Mouse (Mus musculus) embryonic stem cell, embryonic (primary cell): ENCODE data around the gene Tor4a.

Experiments used
- CTCF ChIA-PET, 4 experiments: fragments of 300-600 bp in 2 of 4; fragments of 350-600 bp in 2 of 4; sonication (Branson Sonifier 250); formaldehyde crosslinking; loops; one replicate each; lab custom pipeline; 2022; ENCODE audit warnings: inconsistent platforms in 2 of 4; lab: Charles Lee
- POLR2A ChIA-PET, 4 experiments: fragments of 300-600 bp in 2 of 4; fragments of 350-600 bp in 2 of 4; sonication (Branson Sonifier 250); formaldehyde crosslinking; loops; one replicate each; lab custom pipeline; 2022; ENCODE audit warnings: antibody characterized with exemption in 4 of 4, inconsistent platforms in 1 of 4; lab: Charles Lee

Tor4a gene

GRCm38 (mm10) chr2:25177076-25177475 is 19.6 kb downstream of the Tor4a start:
- ChIA-PET POLR2A (interaction anchor here in 2 of 4 experiments (1.0 to 6.2 kb wide), 7 partner anchors 8 to 242 kb away, joined by 3 to 27 read pairs (median 5); partner anchors contain the start of genes Arrdc1 (in 1 of the 2) and Grin1 (in 1 of the 2)), CTCF (interaction anchor here in 2 of 4 experiments (0.8 to 2.7 kb wide), 5 partner anchors 19 to 251 kb away, joined by 3 to 7 read pairs (median 5); partner anchors contain the start of gene Abca2 (in 1 of the 2))

DNA sequence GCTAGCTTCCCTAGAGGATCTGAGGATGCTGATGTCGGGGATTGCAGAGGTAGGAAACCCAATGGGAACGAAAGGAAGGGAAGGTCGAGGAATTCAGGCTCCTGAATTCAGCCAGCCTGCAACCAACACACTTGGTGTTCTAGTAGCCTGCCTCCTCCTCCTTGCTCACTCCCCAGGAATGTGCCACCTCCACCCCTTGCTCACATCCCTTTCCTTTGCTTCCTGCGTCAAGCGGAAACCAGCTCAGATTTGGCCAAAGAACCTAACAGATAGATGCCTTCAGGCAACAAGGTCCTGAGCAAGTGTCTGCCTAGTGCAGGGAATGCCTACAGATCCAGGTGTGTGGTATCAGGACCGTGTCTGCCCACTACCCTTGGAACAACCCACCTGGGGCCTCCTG is 20.1 kb downstream of the Tor4a start:
- CTCF ChIA-PET = interaction anchor here in 1 of 4 experiments (2.4 to 2.7 kb wide), 2 partner anchors 19 to 103 kb away, joined by 5 to 6 read pairs; no protein-coding TSS in a partner anchor
- POLR2A ChIA-PET = interaction anchor here in 2 of 4 experiments (0.9 to 6.2 kb wide), 5 partner anchors 8 to 142 kb away, joined by 3 to 27 read pairs (median 3); partner anchors contain the start of genes Grin1 (in 1 of the 2) and Tubb4b (in 1 of the 2)

GRCm38 (mm10) chr2:25175690-25176078 is 21.0 kb downstream of the Tor4a start:
- CTCF ChIA-PET = interaction anchor here in 2 of 4 experiments (1.5 to 2.7 kb wide), 2 partner anchors 18 kb away, joined by 3 to 6 read pairs; no protein-coding TSS in a partner anchor
- POLR2A ChIA-PET = interaction anchor here in 3 of 4 experiments (0.5 to 6.2 kb wide), 6 partner anchors 11 to 963 kb away, joined by 3 to 27 read pairs (median 4); partner anchors contain the start of genes AL732309.1 (in 1 of the 3) and Tubb4b (in 1 of the 3)

DNA sequence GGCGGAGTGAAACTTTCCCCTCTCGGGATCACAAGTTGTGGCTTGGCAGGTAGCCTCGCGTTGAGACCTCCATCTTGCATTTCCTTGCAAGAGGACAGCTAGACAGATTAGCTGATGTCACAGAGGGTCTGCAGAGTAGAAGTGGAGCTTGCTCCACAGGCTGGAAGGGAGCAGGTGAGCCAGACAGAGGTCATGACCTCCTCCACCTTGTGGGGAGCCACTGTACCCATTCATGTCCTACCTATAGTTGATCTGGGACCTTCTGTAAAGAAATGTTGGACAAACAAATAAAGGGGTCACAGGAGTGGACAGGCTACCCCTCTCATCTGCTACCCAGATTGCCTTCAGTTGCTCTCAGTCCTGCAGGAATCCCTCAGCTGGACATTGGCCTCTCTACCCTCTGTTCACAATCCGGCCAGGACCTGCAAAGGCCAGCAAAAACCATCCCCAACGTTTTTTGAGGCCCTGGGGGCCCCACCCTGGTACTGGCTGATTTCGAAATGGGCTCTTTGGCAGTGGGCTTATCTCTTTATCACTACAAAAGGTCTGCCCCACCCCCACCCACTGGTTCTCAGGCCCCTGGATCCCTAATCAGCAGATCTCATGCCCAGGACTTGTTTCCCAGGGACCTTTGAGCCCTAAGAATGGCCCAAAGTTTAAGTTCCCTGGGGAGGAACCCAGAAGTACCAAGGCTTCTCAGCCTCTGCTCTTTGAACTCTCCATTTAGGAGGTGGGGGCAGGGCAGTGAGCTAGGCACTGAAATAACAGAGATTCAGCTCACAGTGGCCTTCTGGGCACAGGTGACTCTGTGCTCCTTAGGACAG is 21.6 kb downstream of the Tor4a start:
- POLR2A ChIA-PET = interaction anchor here in 3 of 4 experiments (1.0 to 6.2 kb wide), 5 partner anchors 11 to 72 kb away, joined by 3 to 27 read pairs (median 5); partner anchors contain the start of genes AL732309.1 (in 1 of the 3) and Tubb4b (in 1 of the 3)
- CTCF ChIA-PET = interaction anchor here in 2 of 4 experiments (0.6 to 2.7 kb wide), 4 partner anchors 11 to 104 kb away, joined by 3 to 6 read pairs (median 3); no protein-coding TSS in a partner anchor

DNA sequence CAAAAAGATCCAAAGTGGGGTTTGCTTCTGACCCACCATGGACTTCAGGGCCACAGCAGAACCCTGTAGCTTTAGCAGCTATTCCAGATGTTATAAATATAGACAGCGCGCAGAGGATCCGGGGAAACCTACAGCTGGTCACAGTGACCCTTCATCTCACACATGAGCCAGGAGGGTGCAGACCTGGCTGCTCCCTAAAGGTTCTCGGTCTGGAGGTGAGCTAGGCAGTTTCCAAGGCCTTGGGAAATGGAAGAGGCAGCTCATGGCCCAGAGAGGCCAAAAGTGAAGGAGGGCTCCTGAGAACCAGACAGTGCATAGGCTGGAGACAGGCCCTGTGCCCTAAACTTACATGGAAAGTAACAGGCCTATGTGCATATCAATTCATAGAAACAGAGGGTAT is 22.9 kb downstream of the Tor4a start:
- CTCF ChIA-PET = interaction anchor here in 2 of 4 experiments (1.1 to 1.3 kb wide), 2 partner anchors 11 to 12 kb away, joined by 3 read pairs; no protein-coding TSS in a partner anchor

DNA sequence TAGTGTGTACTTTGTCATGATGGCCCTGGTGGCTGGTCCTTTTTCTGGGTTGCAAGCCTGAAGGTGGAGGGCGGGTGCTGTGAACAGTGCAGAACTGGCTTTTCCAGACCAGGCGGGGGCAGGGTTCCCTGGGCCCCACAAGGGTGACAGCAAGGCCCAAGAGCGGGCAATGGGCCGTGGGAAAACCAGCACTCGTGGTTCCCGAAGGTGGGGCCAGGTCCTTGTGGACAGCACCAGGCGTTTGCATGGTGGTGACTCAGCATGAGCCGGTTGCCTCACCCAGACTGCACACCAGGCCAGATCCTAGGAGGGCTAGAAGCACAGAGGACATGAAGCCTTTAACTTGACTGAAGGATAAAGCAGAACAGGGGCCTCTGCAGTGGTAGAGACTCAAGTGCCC is 24.1 kb downstream of the Tor4a start:
- ChIA-PET POLR2A (interaction anchor here in 2 of 4 experiments (1.3 to 6.2 kb wide), 2 partner anchors 8 to 15 kb away, joined by 3 to 27 read pairs; no protein-coding TSS in a partner anchor), CTCF (no interaction called here)

More for the DNA sequence above, 22.9 kb downstream of the Tor4a start:
- POLR2A ChIA-PET = interaction anchor here in 3 of 4 experiments (0.6 to 6.2 kb wide), 5 partner anchors 10 to 51 kb away, joined by 3 to 27 read pairs (median 6); partner anchors contain the start of gene Tubb4b (in 1 of the 3)

- POLR2A ChIA-PET = interaction anchor here in 3 of 4 experiments (0.5 to 1.7 kb wide), 14 partner anchors 9 to 264 kb away, joined by 3 to 8 read pairs (median 3); partner anchors contain the start of genes Nrarp (in 3 of the 3) and Tubb4b (in 1 of the 3)
- CTCF ChIA-PET = interaction anchor here in 2 of 4 experiments (0.5 to 1.6 kb wide), 2 partner anchors 14 to 1088 kb away, joined by 5 to 6 read pairs; no protein-coding TSS in a partner anchor
These were observed 24.9 kb downstream of the Tor4a start for GRCm38 (mm10) chr2:25171769-25172153.

- POLR2A ChIA-PET = interaction anchor here in 3 of 4 experiments (0.5 to 1.7 kb wide), 12 partner anchors 9 to 161 kb away, joined by 3 to 8 read pairs (median 4); partner anchors contain the start of genes Nrarp (in 3 of the 3) and Tubb4b (in 1 of the 3)
- CTCF ChIA-PET = interaction anchor here in 1 of 4 experiments (1.1 to 1.6 kb wide), 2 partner anchors 10 to 15 kb away, joined by 4 to 6 read pairs; partner anchors contain the start of gene Nrarp
These were observed 25.5 kb downstream of the Tor4a start for GRCm38 (mm10) chr2:25171101-25171768.

GRCm38 (mm10) chr2:25170326-25171100 is 26.2 kb downstream of the Tor4a start:
- CTCF ChIA-PET = interaction anchor here in 3 of 4 experiments (0.6 to 1.6 kb wide), 4 partner anchors 10 to 109 kb away, joined by 3 to 6 read pairs (median 4); partner anchors contain the start of gene Nrarp (in 1 of the 3)

GRCm38 (mm10) chr2:25169778-25170177 is 26.9 kb downstream of the Tor4a start:
- CTCF ChIA-PET = interaction anchor here in 2 of 4 experiments (0.6 to 0.7 kb wide), 2 partner anchors 17 to 110 kb away, joined by 3 read pairs; no protein-coding TSS in a partner anchor
- POLR2A ChIA-PET = interaction anchor here in 3 of 4 experiments (1.2 to 2.5 kb wide), 4 partner anchors 11 to 234 kb away, joined by 3 to 11 read pairs (median 5); partner anchors contain the start of genes Nrarp (in 2 of the 3) and Arrdc1 (in 1 of the 3)

More at GRCm38 (mm10) chr2:25170326-25171100, 26.2 kb downstream of the Tor4a start:
- POLR2A ChIA-PET = interaction anchor here in 3 of 4 experiments (0.6 to 2.5 kb wide), 6 partner anchors 10 to 70 kb away, joined by 3 to 11 read pairs (median 6); partner anchors contain the start of genes Nrarp (in 3 of the 3) and Tubb4b (in 1 of the 3)

DNA sequence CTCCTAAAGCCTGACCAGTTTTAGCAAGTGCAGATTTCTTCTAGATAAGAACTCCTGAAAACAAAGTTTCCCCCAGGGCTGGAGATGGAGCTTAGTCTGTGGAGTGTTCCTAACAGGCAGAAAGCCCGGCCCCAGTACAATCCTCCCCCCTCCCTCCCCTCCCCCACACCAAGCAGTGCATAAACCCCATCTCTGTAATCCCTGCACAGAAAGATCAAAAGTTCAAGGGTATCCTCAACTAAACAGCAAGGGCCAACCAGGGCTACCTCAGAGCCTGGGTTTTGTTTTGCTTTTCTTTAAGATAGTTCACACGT is 28.1 kb downstream of the Tor4a start:
- CTCF ChIA-PET = interaction anchor here in 2 of 4 experiments (0.6 to 1.3 kb wide), 2 partner anchors 12 to 1064 kb away, joined by 3 to 5 read pairs; partner anchors contain the start of gene Nrarp (in 1 of the 2)
- POLR2A ChIA-PET = interaction anchor here (0.6 to 2.5 kb wide), 16 partner anchors 10 to 397 kb away, joined by 3 to 11 read pairs (median 4); partner anchors contain the start of genes Nrarp (in 3 of the 4), Arrdc1 (in 1 of the 4) and Tubb4b (in 1 of the 4)

GRCm38 (mm10) chr2:25167919-25168664 is 28.6 kb downstream of the Tor4a start:
- ChIA-PET POLR2A (interaction anchor here (0.6 to 2.5 kb wide), 14 partner anchors 10 to 398 kb away, joined by 3 to 11 read pairs (median 4); partner anchors contain the start of genes Nrarp (in 3 of the 4), Arrdc1 (in 1 of the 4) and Tubb4b (in 1 of the 4)), CTCF (interaction anchor here in 1 of 4 experiments (1.3 kb wide), 1 partner anchor 13 kb away, joined by 3 read pairs; the partner anchor contains the start of gene Nrarp)

- ChIA-PET CTCF (no interaction called here), POLR2A (interaction anchor here in 2 of 4 experiments (0.6 to 3.1 kb wide), 2 partner anchors 11 to 13 kb away, joined by 3 to 9 read pairs; partner anchors contain the start of gene Nrarp (in 1 of the 2))
These were observed 29.2 kb downstream of the Tor4a start for GRCm38 (mm10) chr2:25167481-25167880.

DNA sequence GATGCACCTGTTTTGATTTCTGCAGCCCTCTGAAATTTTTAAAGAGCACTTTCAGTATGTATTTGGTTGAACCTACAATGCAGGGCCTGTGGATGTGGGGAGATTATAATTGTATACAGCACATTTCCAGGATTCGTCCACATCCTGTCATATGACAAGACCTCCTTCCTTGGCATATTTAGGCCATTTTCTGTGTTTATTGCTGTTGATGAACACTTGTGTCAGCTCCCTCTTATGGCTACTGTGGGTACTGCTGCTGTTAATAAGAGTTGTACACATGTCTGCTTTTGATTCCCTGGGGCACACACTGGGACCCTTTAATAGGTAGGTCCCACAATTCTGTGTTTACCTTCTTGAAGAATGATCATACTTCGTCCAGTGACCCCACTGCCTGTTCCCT is 39.0 kb downstream of the Tor4a start:
- POLR2A ChIA-PET = interaction anchor here in 2 of 4 experiments (0.7 to 1.1 kb wide), 3 partner anchors 16 to 67 kb away, joined by 3 to 5 read pairs (median 3); partner anchors contain the start of genes Nrarp (in 1 of the 2) and Tubb4b (in 1 of the 2)
- CTCF ChIA-PET = interaction anchor here (0.5 to 2.9 kb wide), 24 partner anchors 8 to 1350 kb away, joined by 3 to 10 read pairs (median 4); partner anchors contain the start of gene Nrarp (in 2 of the 4)

- CTCF ChIA-PET = interaction anchor here (0.5 to 2.9 kb wide), 25 partner anchors 9 to 1350 kb away, joined by 3 to 8 read pairs (median 4); partner anchors contain the start of gene Nrarp (in 2 of the 4)
- POLR2A ChIA-PET = interaction anchor here in 2 of 4 experiments (0.7 to 1.3 kb wide), 5 partner anchors 12 to 68 kb away, joined by 3 to 5 read pairs (median 3); partner anchors contain the start of genes Nrarp (in 1 of the 2) and Tubb4b (in 1 of the 2)
These were observed 39.7 kb downstream of the Tor4a start for GRCm38 (mm10) chr2:25156990-25157389.
